ENCODE assay signal across 12 mouse cellular contexts in the genomic region with DNA sequence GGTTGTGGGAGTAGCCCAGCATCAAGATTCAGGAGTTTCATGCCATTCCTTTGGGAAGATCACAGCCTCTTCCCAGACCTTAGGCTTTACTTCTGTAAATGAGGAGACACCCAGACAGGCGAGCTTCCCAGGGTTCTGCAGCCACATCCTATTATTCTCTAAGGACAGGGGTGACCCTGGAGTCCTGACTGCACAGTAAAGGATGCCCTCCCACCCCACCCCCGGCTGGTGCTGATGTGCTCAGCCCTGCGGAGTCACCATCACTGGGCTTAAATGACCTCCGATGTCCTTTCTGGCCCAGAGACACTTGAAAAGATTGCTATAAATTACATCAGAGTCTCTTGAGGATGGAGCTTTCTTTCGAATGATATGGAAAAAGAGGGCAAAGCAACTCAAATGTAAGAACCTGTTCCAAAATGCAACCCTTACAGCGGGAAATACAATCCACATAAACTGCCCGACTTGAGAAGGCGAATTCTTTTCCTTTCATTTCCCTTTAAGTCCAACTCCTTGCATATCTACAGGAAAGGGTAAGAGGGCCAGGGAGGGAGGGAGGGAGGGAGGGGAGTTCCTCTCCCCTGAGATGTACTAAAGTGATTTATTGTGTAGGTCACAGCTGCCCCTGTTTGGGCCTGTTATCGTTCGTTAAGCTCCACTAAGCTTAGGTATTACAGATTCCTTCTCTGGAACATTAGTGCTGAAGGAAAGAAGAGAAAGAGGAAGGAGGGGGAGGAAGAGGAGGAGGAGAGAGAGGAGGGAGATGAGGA. TPM values are rescaled to one million over a fixed set of nuclear protein-coding genes. Genes with fewer than 3 reads are reported as not detected.
DNase-seq lines count a peak whose midpoint lies in the region; ATAC-seq and TF ChIP-seq lines count a peak whose summit lies in the region.
"Had no signal": no experiment of that assay in that cellular context is flagged by ENCODE, and none has a peak within 500 bp of the region (broad histone marks: within the 10 kb centered on the region; RNA-seq: fewer than 3 reads in every experiment).

No protein-coding gene starts in this region.

- peak overlapping the region; percentile 42 for H3K4me2 ChIP-seq in kidney, embryonic 16.5 days (replicated peaks; ENCODE audit: low read depth, low read length)
- H3K4me2 ChIP-seq in limb, embryonic 13.5 days (replicated peaks), result peak overlapping the region; percentile 31; the same call in 1 of the 2 replicates
- H3K4me2 ChIP-seq: limb, embryonic 15.5 days had no signal

- DNase-seq in gastrocnemius, adult 2 months, result no peak
- no peak for DNase-seq in gastrocnemius, adult 18-20 months (ENCODE audit: low spot score)
- no peak for DNase-seq in kidney, postnatal 10 days
- peak; percentile 61 for DNase-seq in embryo, embryonic 11 days
- no peak for DNase-seq in layer of hippocampus, postnatal 36 days
- DNase-seq in left cerebral cortex, adult 9 months (ENCODE audit: low spot score in 2 of 2), result no peak
- DNase-seq: adrenal gland, postnatal 36 days; cerebellum, postnatal 14 days; right cerebral cortex, postnatal 14 days had no signal

- no peaks in the 10 kb centered on the region for H3K36me3 ChIP-seq in kidney, embryonic 16.5 days (ENCODE audit: insufficient read depth, low read length)
- no peaks in the 10 kb centered on the region for H3K36me3 ChIP-seq in limb, embryonic 13.5 days
- H3K36me3 ChIP-seq: limb, embryonic 15.5 days had no signal

- H3K4me3 ChIP-seq in gastrocnemius, adult 2 months, result 0 out of 2 replicates have a peak overlapping the region, but pooled peaks have one; percentile 15
- H3K4me3 ChIP-seq in kidney, embryonic 16.5 days (ENCODE audit: low read length), result 0 out of 2 replicates have a peak overlapping the region, but pooled peaks have one; percentile 3
- H3K4me3 ChIP-seq in limb, embryonic 13.5 days, result no peak overlapping the region
- H3K4me3 ChIP-seq: limb, embryonic 15.5 days had no signal

- peak overlapping the region; percentile 48 for H3K9ac ChIP-seq in kidney, embryonic 16.5 days (replicated peaks; ENCODE audit: low read length)
- H3K9ac ChIP-seq in limb, embryonic 13.5 days, result no peak overlapping the region
- H3K9ac ChIP-seq: limb, embryonic 15.5 days had no signal

- ATAC-seq in kidney, embryonic 16.5 days (ENCODE audit: low FRiP score, low TSS enrichment), result peak; percentile 88
- ATAC-seq in limb, embryonic 13.5 days (ENCODE audit: low FRiP score, low read depth), result peak; percentile 43; the same call in 1 of the 2 replicates

- no peak for TF ChIP-seq CTCF in gastrocnemius, adult 2 months (IDR thresholded peaks at IDR 0.05)

- intact Hi-C loops in gastrocnemius, adult 2 months (cut with DNase I), result no loop called here

- no peaks in the 10 kb centered on the region for H3K9me3 ChIP-seq in kidney, embryonic 16.5 days (ENCODE audit: low read length)
- H3K9me3 ChIP-seq in limb, embryonic 13.5 days, result no peaks in the 10 kb centered on the region
- H3K9me3 ChIP-seq: limb, embryonic 15.5 days had no signal

- H3K27me3 ChIP-seq in kidney, embryonic 16.5 days (ENCODE audit: insufficient read depth, low read length), result no peaks in the 10 kb centered on the region
- 0 out of 2 replicates have a peak, but pooled peaks cover 6% of the 10 kb centered on the region for H3K27me3 ChIP-seq in limb, embryonic 13.5 days
- H3K27me3 ChIP-seq: limb, embryonic 15.5 days had no signal

- H3K4me1 ChIP-seq in kidney, embryonic 16.5 days (ENCODE audit: insufficient read depth, low read length), result peaks cover 40% of the 10 kb centered on the region
- peaks cover 21% of the 10 kb centered on the region for H3K4me1 ChIP-seq in limb, embryonic 13.5 days

- no peak overlapping the region for H3K27ac ChIP-seq in gastrocnemius, adult 2 months
- H3K27ac ChIP-seq in kidney, embryonic 16.5 days (ENCODE audit: low read length), result peak overlapping the region; percentile 86
- no peak overlapping the region for H3K27ac ChIP-seq in limb, embryonic 13.5 days
- H3K27ac ChIP-seq: limb, embryonic 15.5 days had no signal

- 4% methylated on average over 10 of the region's 10 CpGs for WGBS in kidney, embryonic 16.5 days
- 9% methylated on average over 10 of the region's 10 CpGs for WGBS in limb, embryonic 13.5 days

RNA-seq across cellular contexts. Expression of a gene that starts 38.1 kb away (rescaled TPM):
- total RNA-seq in gastrocnemius, adult 2 months (2021), result 10 to 100 TPM in 1 of 2 experiments, 1 to 10 TPM in 1; 9.5 to 11.1 TPM
- 10 to 100 TPM in 1 of 2 experiments, 1 to 10 TPM in 1; 7.6 to 13.0 TPM for total RNA-seq in gastrocnemius, adult 18-20 months (2021)
- polyA plus RNA-seq in kidney, embryonic 16.5 days (2015; fragmentation: Nextera tagmentation; extraction: Ambion mirVana), result 45.5 and 45.7 TPM in 2 replicates
- 49.6 and 50.2 TPM in 2 replicates for polyA plus RNA-seq in limb, embryonic 13.5 days (2015; fragmentation: Nextera tagmentation; extraction: Ambion mirVana)
- total RNA-seq in layer of hippocampus, postnatal 36 days (2021), result 10 to 100 TPM; 18.9 to 23.3 TPM
